Mouse (Mus musculus) macrophage (primary cell): Measurements from ENCODE around the gene Bak1. TPM values are rescaled to one million over a fixed set of nuclear protein-coding genes. Genes with fewer than 3 reads are reported as not detected.

Source experiments
- H3K27ac ChIP-seq: fragments of 350-480 bp; formaldehyde crosslinking; 2 replicates; pipeline ENCODE4 v1.9.0; 2021
- H3K36me3 ChIP-seq: fragments of 350-480 bp; formaldehyde crosslinking; 2 replicates; pipeline ENCODE4 v1.9.0; 2021; ENCODE audit errors: inconsistent target
- H3K4me3 ChIP-seq: fragments of 350-480 bp; formaldehyde crosslinking; 2 replicates; pipeline ENCODE4 v1.9.0; 2021; ENCODE audit errors: inconsistent target
- H3K79me2 ChIP-seq: fragments of 350-480 bp; formaldehyde crosslinking; 2 replicates; pipeline ENCODE4 v1.9.0; 2021; ENCODE audit errors: inconsistent target
- WGBS: methylation state at CpG from one replicate; pipeline ENCODE4 v1.1.7; 2026; ENCODE audit warnings: inconsistent platforms; ENCODE audit not compliant: missing documents; 5-methylcytosine and 5-hydroxymethylcytosine counted together
- polyA plus RNA-seq: library from polyadenylated mRNA; stranded (reverse); fragments of 250-400 nt; gene quantifications from 3 replicates; pipeline ENCODE4 v1.2.4, GENCODE M21; 2018; ENCODE audit warnings: inconsistent platforms

The Bak1 gene
- polyA plus RNA-seq, 1 experiment from 2014 or later, result 180 TPM

GRCm38 (mm10) chr17:26971247-26971905 lies 57.4 kb downstream of the Bak1 start:
- no peak overlapping the region for H3K4me3 ChIP-seq
- WGBS, result 88% methylated on average over 6 of the region's 8 CpGs
- H3K36me3 ChIP-seq, result 0 out of 2 replicates have a peak, but pooled peaks cover 7% of the 10 kb centered on the region
- no peak overlapping the region for H3K27ac ChIP-seq
- H3K79me2 ChIP-seq, result peaks cover 32% of the 10 kb centered on the region

GRCm38 (mm10) chr17:26970221-26970620 lies 58.6 kb downstream of the Bak1 start:
- WGBS, result 73% methylated on average over 12 of the region's 12 CpGs
- no peak overlapping the region for H3K27ac ChIP-seq
- peaks cover 20% of the 10 kb centered on the region for H3K79me2 ChIP-seq
- H3K36me3 ChIP-seq, result no peaks in the 10 kb centered on the region
- H3K4me3 ChIP-seq, result no peak overlapping the region

Other genes starting within 250 kb of the Bak1 start
- 14.5 to 27.0 TPM (median 16.7 TPM) in 3 replicates for gene Bnip1, start 247.9 kb downstream of the Bak1 start, polyA plus RNA-seq
- not detected in 3 replicates for gene Nkx2-5, start 184.0 kb downstream of the Bak1 start, polyA plus RNA-seq
- gene Kifc5b, start 111.9 kb downstream of the Bak1 start, polyA plus RNA-seq, result 0.69 to 1.8 TPM (median 0.74 TPM) in 3 replicates
- gene Phf1, start 96.0 kb downstream of the Bak1 start, polyA plus RNA-seq, result 5.3 to 13.1 TPM (median 7.6 TPM) in 3 replicates
- gene Cuta, start 89.4 kb downstream of the Bak1 start, polyA plus RNA-seq, result 40.7 to 118 TPM (median 91.4 TPM) in 3 replicates
- 0.32 to 1.8 TPM (median 0.85 TPM) in 3 replicates for gene Syngap1, start 87.8 kb downstream of the Bak1 start, polyA plus RNA-seq
- 9.0 to 9.9 TPM (median 9.3 TPM) in 3 replicates for gene Zbtb9, start 55.8 kb downstream of the Bak1 start, polyA plus RNA-seq
- gene Itpr3, start 28.3 kb upstream of the Bak1 start, polyA plus RNA-seq, result 2.1 to 11.2 TPM (median 2.1 TPM) in 3 replicates
- gene Uqcc2, start 104.9 kb upstream of the Bak1 start, polyA plus RNA-seq, result 27.2 to 144 TPM (median 80.5 TPM) in 3 replicates
- gene Ip6k3, start 138.8 kb upstream of the Bak1 start, polyA plus RNA-seq, result not detected in 3 replicates
- gene Lemd2, start 175.5 kb upstream of the Bak1 start, polyA plus RNA-seq, result 18.9 to 36.2 TPM (median 32.4 TPM) in 3 replicates